In genomic region chr9:107770374-107771290, GRCm38 (mm10) we compare ENCODE assay signal across 8 mouse cellular contexts. TPM values are rescaled to one million over a fixed set of nuclear protein-coding genes. Genes with fewer than 3 reads are reported as not detected.
DNase-seq lines count a peak whose midpoint lies in the region; ATAC-seq and TF ChIP-seq lines count a peak whose summit lies in the region.

Gene Rbm5 (minus strand): TSS chr9:107770996.

- no peaks in the 10 kb centered on the region for H3K9me3 ChIP-seq in erythroblast, embryonic 14.5 days (ENCODE audit: control insufficient read depth, low read length)
- no peaks in the 10 kb centered on the region for H3K9me3 ChIP-seq in heart, embryonic 11.5 days (replicated peaks; ENCODE audit: control insufficient read depth, low read length)
- H3K9me3 ChIP-seq in kidney, embryonic 16.5 days (ENCODE audit: low read length): no peaks in the 10 kb centered on the region

- TF ChIP-seq POLR2A in brain, embryonic 14.5 days (IDR thresholded peaks at IDR 0.05; ENCODE audit: borderline replicate concordance, extremely low read depth, insufficient read depth, insufficient read length, poor library complexity, severe bottlenecking): peak; percentile 73; the same call in 1 of the 2 replicates
- TF ChIP-seq POLR2A in liver, adult 2 months (IDR thresholded peaks at IDR 0.05; ENCODE audit: extremely low read depth, insufficient read depth, low read length): peak; percentile 79; the same call in 1 of the 2 replicates
- peak; percentile 88 for TF ChIP-seq POLR2A in myocyte (IDR thresholded peaks at IDR 0.05; ENCODE audit: insufficient read length, low read depth)

- no peak for TF ChIP-seq CTCF in C2C12 (IDR thresholded peaks at IDR 0.05; ENCODE audit: control insufficient read depth, insufficient read depth, insufficient read length)
- no peak for TF ChIP-seq CTCF in brain, embryonic 14.5 days (IDR thresholded peaks at IDR 0.05; ENCODE audit: borderline replicate concordance, extremely low read depth, insufficient read depth, insufficient read length)
- TF ChIP-seq CTCF in liver, adult 2 months (IDR thresholded peaks at IDR 0.05; ENCODE audit: low read depth, low read length): no peak

- peak within 1 kb of the TSS; percentile 71 for H3K4me2 ChIP-seq in heart, embryonic 11.5 days
- peak within 1 kb of the TSS; percentile 71 for H3K4me2 ChIP-seq in kidney, embryonic 16.5 days (replicated peaks; ENCODE audit: low read depth, low read length)
- peak within 1 kb of the TSS; percentile 90 for H3K4me2 ChIP-seq in myocyte (ENCODE audit: low read depth)

- peak within 1 kb of the TSS; percentile 99 for H3K9ac ChIP-seq in heart, embryonic 11.5 days (ENCODE audit: low read depth, low read length)
- H3K9ac ChIP-seq in kidney, embryonic 16.5 days (replicated peaks; ENCODE audit: low read length): peak within 1 kb of the TSS; percentile 99
- H3K9ac ChIP-seq in liver, adult 2 months (ENCODE audit: low read depth, low read length): peak within 1 kb of the TSS; percentile 95

- H3K79me3 ChIP-seq in C2C12 (ENCODE audit: low read depth): peaks cover 35% of the 10 kb centered on the region

- H3K36me3 ChIP-seq in C2C12 (ENCODE audit: control insufficient read depth, insufficient read depth) (peaks cover 50% of the 10 kb centered on the region), myocyte (ENCODE audit: control insufficient read depth, insufficient read depth) (peaks cover 41% of the 10 kb centered on the region)
- H3K36me3 ChIP-seq in erythroblast, embryonic 14.5 days (ENCODE audit: control insufficient read depth): peaks cover 74% of the 10 kb centered on the region
- peaks cover 29% of the 10 kb centered on the region for H3K36me3 ChIP-seq in heart, embryonic 11.5 days (ENCODE audit: control insufficient read depth, insufficient read depth, low read length)
- H3K36me3 ChIP-seq in kidney, embryonic 16.5 days (ENCODE audit: insufficient read depth, low read length): peaks cover 50% of the 10 kb centered on the region
- H3K36me3 ChIP-seq in liver, adult 2 months (ENCODE audit: control insufficient read depth, insufficient read depth, low read length): peaks cover 51% of the 10 kb centered on the region
- H3K36me3 ChIP-seq in splenic B cell, adult 2 months (ENCODE audit: control insufficient read depth, insufficient read depth, low read length, poor library complexity, severe bottlenecking): peaks cover 16% of the 10 kb centered on the region; the same call in 1 of the 2 replicates

- DNase-seq in brain, embryonic 14.5 days (ENCODE audit: low read depth): peak; percentile 99
- peak; percentile 83 for DNase-seq in liver, adult 2 months (ENCODE audit: extremely low read depth, low read depth, low spot score)
- peak; percentile 96 for DNase-seq in splenic B cell, adult 2 months (ENCODE audit: low read depth, low spot score)

- under 1% methylated on average over 58 of the region's 60 CpGs for WGBS in heart, embryonic 11.5 days (ENCODE audit: insufficient replicate concordance)
- WGBS in kidney, embryonic 16.5 days: 0% methylated on average over 60 of the region's 60 CpGs
- WGBS in liver, adult 2 months: under 1% methylated on average over 60 of the region's 60 CpGs

- H3K79me2 ChIP-seq in C2C12 (ENCODE audit: control insufficient read depth, insufficient read depth) (peaks cover 40% of the 10 kb centered on the region), myocyte (ENCODE audit: control insufficient read depth, insufficient read depth) (peaks cover 32% of the 10 kb centered on the region)
- H3K79me2 ChIP-seq in liver, adult 2 months (ENCODE audit: control insufficient read depth, insufficient read depth, low read length): peaks cover 18% of the 10 kb centered on the region; the same call in 1 of the 2 replicates

- H3K4me3 ChIP-seq in C2C12 (ENCODE audit: insufficient read depth, poor library complexity, severe bottlenecking) (peak within 1 kb of the TSS; percentile 91), myocyte (peak within 1 kb of the TSS; percentile 100)
- peak within 1 kb of the TSS; percentile 79 for H3K4me3 ChIP-seq in erythroblast, embryonic 14.5 days (replicated peaks)
- H3K4me3 ChIP-seq in heart, embryonic 11.5 days (ENCODE audit: low read depth, low read length): peak within 1 kb of the TSS; percentile 85
- H3K4me3 ChIP-seq in kidney, embryonic 16.5 days (ENCODE audit: low read length): peak within 1 kb of the TSS; percentile 86
- peak within 1 kb of the TSS; percentile 87 for H3K4me3 ChIP-seq in liver, adult 2 months (ENCODE audit: insufficient read depth, low read depth, low read length)

- H3K27me3 ChIP-seq in C2C12 (ENCODE audit: control insufficient read depth, insufficient read depth, insufficient read length): no peaks in the 10 kb centered on the region
- no peaks in the 10 kb centered on the region for H3K27me3 ChIP-seq in erythroblast, embryonic 14.5 days (ENCODE audit: control insufficient read depth)
- no peaks in the 10 kb centered on the region for H3K27me3 ChIP-seq in heart, embryonic 11.5 days (ENCODE audit: control insufficient read depth, insufficient read depth, low read length)
- no peaks in the 10 kb centered on the region for H3K27me3 ChIP-seq in kidney, embryonic 16.5 days (ENCODE audit: insufficient read depth, low read length)
- no peaks in the 10 kb centered on the region for H3K27me3 ChIP-seq in liver, adult 2 months (ENCODE audit: control insufficient read depth, insufficient read depth, low read length)
- no peaks in the 10 kb centered on the region for H3K27me3 ChIP-seq in myocyte (ENCODE audit: control insufficient read depth, insufficient read depth, insufficient read length)
- H3K27me3 ChIP-seq in splenic B cell, adult 2 months (ENCODE audit: control insufficient read depth, insufficient read depth, low read length, poor library complexity, severe bottlenecking): no peaks in the 10 kb centered on the region

- H3ac ChIP-seq in C2C12 (ENCODE audit: control insufficient read depth, insufficient read length, low read depth) (peak within 1 kb of the TSS; percentile 96), myocyte (ENCODE audit: control insufficient read depth, insufficient read length) (peak within 1 kb of the TSS; percentile 89)

- peak within 1 kb of the TSS; percentile 92 for H3K27ac ChIP-seq in heart, embryonic 11.5 days (ENCODE audit: low read depth, low read length)
- peak within 1 kb of the TSS; percentile 90 for H3K27ac ChIP-seq in kidney, embryonic 16.5 days (ENCODE audit: low read length)
- H3K27ac ChIP-seq in liver, adult 2 months (replicated peaks; ENCODE audit: insufficient read depth, low read depth, low read length): peak within 1 kb of the TSS; percentile 92

- ATAC-seq in heart, embryonic 11.5 days (replicated peaks; ENCODE audit: insufficient number of reproducible peaks, low FRiP score, low TSS enrichment): peak; percentile 100
- peak; percentile 100 for ATAC-seq in kidney, embryonic 16.5 days (ENCODE audit: low FRiP score, low TSS enrichment)

- peaks cover 30% of the 10 kb centered on the region for H3K4me1 ChIP-seq in erythroblast, embryonic 14.5 days (ENCODE audit: control insufficient read depth)
- H3K4me1 ChIP-seq in heart, embryonic 11.5 days (ENCODE audit: control insufficient read depth, insufficient read depth, low read length): peaks cover 10% of the 10 kb centered on the region; the same call in 1 of the 2 replicates
- H3K4me1 ChIP-seq in kidney, embryonic 16.5 days (ENCODE audit: insufficient read depth, low read length): peaks cover 15% of the 10 kb centered on the region
- peaks cover 12% of the 10 kb centered on the region; the same call in 1 of the 2 replicates for H3K4me1 ChIP-seq in liver, adult 2 months (ENCODE audit: control insufficient read depth, insufficient read depth, low read length)

TF ChIP-seq in C2C12, 6 proteins besides CTCF, POLR2A, EP300 and RAD21:
- TF ChIP-seq MYOG (IDR thresholded peaks at IDR 0.05; ENCODE audit: control insufficient read depth, extremely low read depth, insufficient read length) (no peak), FOSL1 (IDR thresholded peaks at IDR 0.05; ENCODE audit: insufficient read depth, low read length, poor library complexity, severe bottlenecking) (no peak), MAX (IDR thresholded peaks at IDR 0.05) (peak; percentile 11), CEBPB (IDR thresholded peaks at IDR 0.05; ENCODE audit: low read depth) (no peak)

TF ChIP-seq in myocyte, 11 proteins besides CTCF, POLR2A, EP300 and RAD21:
- no peak for TF ChIP-seq MYOD1 (IDR thresholded peaks at IDR 0.05; ENCODE audit: control insufficient read depth in 1 of 3, insufficient read length in 2 of 3, low read depth in 2 of 3)
- TF ChIP-seq POLR2AphosphoS2 (IDR thresholded peaks at IDR 0.05; ENCODE audit: insufficient read length, low read depth): peak; percentile 91
- TF ChIP-seq E2F4 (IDR thresholded peaks at IDR 0.05; ENCODE audit: insufficient read depth): no peak

RNA-seq across cellular contexts. Expression of gene Rbm5, which starts in this region (rescaled TPM):
- 29.8 TPM for polyA plus RNA-seq in C2C12 (2012; fragmentation: generic; extraction: Trizol)
- polyA plus RNA-seq in brain, embryonic 14.5 days (2012; rRNA removed): 183 and 228 TPM in 2 replicates
- 0.76 and 1.6 TPM in 2 replicates for polyA plus RNA-seq in erythroblast, embryonic 14.5 days (2012)
- polyA plus RNA-seq in heart, embryonic 11.5 days (2014; fragmentation: Nextera tagmentation; extraction: Ambion mirVana): 113 and 135 TPM in 2 replicates
- polyA plus RNA-seq in kidney, embryonic 16.5 days (2015; fragmentation: Nextera tagmentation; extraction: Ambion mirVana): 203 and 214 TPM in 2 replicates
- total RNA-seq in liver, adult 2 months (2014; rRNA removed): 46.2 and 48.3 TPM in 2 replicates
- polyA plus RNA-seq in liver, adult 2 months (2012; rRNA removed): 18.1 and 31.3 TPM in 2 replicates
- polyA plus RNA-seq in myocyte (2012; fragmentation: generic; extraction: Trizol): 37.6 TPM

Comparison
In these comparisons a context has a peak if more than half of its experiments do, and no peak if none do; other contexts are left out.
1. Peak in every context shown above with its lines: DNase-seq, ATAC-seq, H3K4me3 ChIP-seq and H3K27ac ChIP-seq.